Mouse (Mus musculus) myocyte (in vitro differentiated cells): ENCODE data around the gene Alox5ap.

Experiments
- E2F4 ChIP-seq: IDR thresholded peaks from one replicate; pipeline ENCODE4 v1.6.1; 2011; ENCODE audit warnings: mild to moderate bottlenecking, control low read depth, moderate library complexity; ENCODE audit not compliant: insufficient read depth
- MAX ChIP-seq: IDR thresholded peaks from one replicate; pipeline ENCODE4 v1.6.1; 2011; ENCODE audit warnings: low read depth, mild to moderate bottlenecking, control low read depth
- MYOG ChIP-seq, 3 experiments: IDR thresholded peaks; one replicate each; pipeline ENCODE4 v1.6.1; 2011; ENCODE audit warnings: control low read depth in 2 of 3, low read depth in 2 of 3, mild to moderate bottlenecking in 2 of 3; ENCODE audit not compliant: insufficient read length in 2 of 3, control insufficient read depth in 1 of 3, insufficient read depth in 1 of 3
- POLR2A ChIP-seq: IDR thresholded peaks from one replicate; pipeline ENCODE4 v1.6.1; 2011; ENCODE audit warnings: low read depth, mild to moderate bottlenecking, control low read depth, moderate library complexity; ENCODE audit not compliant: insufficient read length
- POLR2AphosphoS2 ChIP-seq: IDR thresholded peaks from one replicate; pipeline ENCODE4 v1.6.1; 2011; ENCODE audit warnings: low read depth, control low read depth; ENCODE audit not compliant: insufficient read length
- TCF12 ChIP-seq: IDR thresholded peaks from one replicate; pipeline ENCODE4 v1.6.1; 2011; ENCODE audit warnings: mild to moderate bottlenecking, control low read depth; ENCODE audit not compliant: poor library complexity, insufficient read depth, severe bottlenecking
- USF1 ChIP-seq: IDR thresholded peaks from one replicate; pipeline ENCODE4 v1.6.1; 2011; ENCODE audit warnings: low read depth, mild to moderate bottlenecking, control low read depth, moderate library complexity

DNA sequence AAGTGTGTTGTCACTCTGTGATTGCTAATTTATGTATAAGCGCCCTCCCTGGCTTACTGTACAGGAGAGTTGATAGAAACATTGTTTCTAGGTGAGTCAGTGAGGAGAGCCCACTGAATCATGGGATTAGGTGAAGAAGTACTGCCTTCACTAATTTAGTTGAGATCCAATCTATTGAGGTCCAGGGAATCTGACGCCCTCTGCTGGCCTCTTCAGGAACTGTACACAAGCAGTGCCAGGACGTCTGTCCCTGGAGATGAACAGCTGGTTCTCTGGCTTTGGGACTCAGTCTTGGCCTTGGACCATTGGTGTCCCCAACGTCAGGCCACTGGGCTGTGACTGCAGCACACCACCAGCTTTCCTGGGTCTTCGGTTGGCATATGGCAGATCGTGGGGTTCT lies 2.7 kb upstream of the Alox5ap start:
- no peak for TF ChIP-seq USF1
- TF ChIP-seq POLR2A = no peak
- TF ChIP-seq E2F4 = no peak
- no peak for TF ChIP-seq POLR2AphosphoS2
- no peak for TF ChIP-seq MAX
- no peak for TF ChIP-seq MYOG (IDR thresholded peaks at IDR 0.05; ENCODE audit: control insufficient read depth in 1 of 3, insufficient read depth in 1 of 3, insufficient read length in 2 of 3, low read depth in 2 of 3)
- TF ChIP-seq TCF12 = no peak
